Mouse (Mus musculus): ENCODE results near the gene Bola2.

- no peak for TF ChIP-seq MAX (IDR thresholded peaks at IDR 0.05; ENCODE audit: low read length)
- no peak for TF ChIP-seq POLR2AphosphoS2 (IDR thresholded peaks at IDR 0.05; ENCODE audit: low read depth, low read length)
Observed at GRCm38 (mm10) chr7:126692426-126692825, 2.8 kb upstream of the Bola2 start.

Data from CH12.LX (cell line).